Mouse (Mus musculus) macrophage (primary cell): ENCODE results near the gene Ifi207. TPM values are rescaled to one million over a fixed set of nuclear protein-coding genes. Genes with fewer than 3 reads are reported as not detected.

Experiments used
- polyA plus RNA-seq: library from polyadenylated mRNA; stranded (reverse); fragments of 250-400 nt; gene quantifications from 3 replicates; pipeline ENCODE4 v1.2.4, GENCODE M21; 2018; ENCODE audit warnings: inconsistent platforms

The Ifi207 gene
- polyA plus RNA-seq, 1 experiment from 2014 or later = 634 TPM

Other genes with a start within 250 kb of the Ifi207 start
- 0.47 to 1.00 TPM (median 0.48 TPM) in 3 replicates for gene Ifi214, start 205.8 kb downstream of the Ifi207 start, polyA plus RNA-seq
- gene Ifi213, start 142.5 kb downstream of the Ifi207 start, polyA plus RNA-seq = 21.9 to 62.9 TPM (median 23.1 TPM) in 3 replicates
- gene Ifi209, start 110.8 kb downstream of the Ifi207 start, polyA plus RNA-seq = 40.5 to 141 TPM (median 69.4 TPM) in 3 replicates
- gene Ifi208, start 68.1 kb downstream of the Ifi207 start, polyA plus RNA-seq = 6.3 to 32.9 TPM (median 8.7 TPM) in 3 replicates
- gene Ifi204, start 25.2 kb upstream of the Ifi207 start, polyA plus RNA-seq = 326 to 690 TPM (median 497 TPM) in 3 replicates
- 272 to 390 TPM (median 361 TPM) in 3 replicates for gene Ifi211, start 171.3 kb upstream of the Ifi207 start, polyA plus RNA-seq
- gene Mndal, start 200.7 kb upstream of the Ifi207 start, polyA plus RNA-seq = 117 to 429 TPM (median 360 TPM) in 3 replicates
- gene Ifi203, start 200.9 kb upstream of the Ifi207 start, polyA plus RNA-seq = 62.5 to 252 TPM (median 140 TPM) in 3 replicates
- gene Ifi202b, start 241.0 kb upstream of the Ifi207 start, polyA plus RNA-seq = not detected in 3 replicates